Mouse (Mus musculus) E14TG2a.4 (cell line): ENCODE measurements around the gene Mapk9.
A peak's percentile ranks its signal among the peaks of the same experiment; 100 is the strongest.
"Not testable (repeated sequence)": the region's sequence is repeated elsewhere in the genome, so short reads cannot be mapped to it uniquely, and the experiment has no call there.

Source experiments
- H3K27me3 ChIP-seq: 2 replicates; pipeline ENCODE4 v1.6.1; 2014; ENCODE audit warnings: low read length, control low read depth; ENCODE audit not compliant: insufficient read depth
- H3K36me3 ChIP-seq: 2 replicates; pipeline ENCODE4 v1.6.1; 2014; ENCODE audit warnings: low read length, control low read depth; ENCODE audit not compliant: insufficient read depth
- H3K4me1 ChIP-seq: replicated peaks from 2 replicates; pipeline ENCODE4 v1.6.1; 2014; ENCODE audit warnings: low read depth, low read length, control low read depth
- H3K4me3 ChIP-seq: replicated peaks from 2 replicates; pipeline ENCODE4 v1.5.1; 2014; ENCODE audit warnings: mild to moderate bottlenecking, low read length
- H3K9me3 ChIP-seq: 2 replicates; pipeline ENCODE4 v1.6.1; 2014; ENCODE audit warnings: low read length, control low read depth
- CTCF ChIP-seq: conservative IDR thresholded peaks from 2 replicates; pipeline ENCODE4 v1.5.1; 2014; ENCODE audit warnings: low read length
- NANOG ChIP-seq: IDR thresholded peaks from 2 replicates; pipeline ENCODE4 v1.6.1; 2014; ENCODE audit warnings: borderline replicate concordance, low read length, mixed read lengths
- POU5F1 ChIP-seq: IDR thresholded peaks from 2 replicates; pipeline ENCODE4 v1.6.1; 2014; ENCODE audit warnings: low read length, borderline replicate concordance

The Mapk9 gene

GRCm38 (mm10) chr11:49846401-49847070 lies at the start of gene Mapk9:
TSS of gene Mapk9 (plus strand) at chr11:49846751.
- TF ChIP-seq NANOG (no peak), CTCF (peak; percentile 25)
- H3K4me1 ChIP-seq = peaks cover 56% of the 10 kb centered on the region
- H3K4me3 ChIP-seq = peak within 1 kb of the TSS; percentile 96
- H3K9me3 ChIP-seq = no peaks in the 10 kb centered on the region
- H3K36me3 ChIP-seq = peaks cover 22% of the 10 kb centered on the region
- H3K27me3 ChIP-seq = no peaks in the 10 kb centered on the region

- Histone ChIP-seq H3K27me3 (no peaks in the 10 kb centered on the region), H3K9me3 (no peaks in the 10 kb centered on the region), H3K4me1 (peaks cover 90% of the 10 kb centered on the region), H3K4me3 (no peak overlapping the region), H3K36me3 (peaks cover 85% of the 10 kb centered on the region)
- TF ChIP-seq POU5F1 = no peak
- TF ChIP-seq CTCF = no peak
- TF ChIP-seq NANOG = no peak
Observed at GRCm38 (mm10) chr11:49798931-49799330, 47.6 kb upstream of the Mapk9 start.

GRCm38 (mm10) chr11:49801516-49801915 lies 45.0 kb upstream of the Mapk9 start:
- TF ChIP-seq POU5F1 = no peak
- TF ChIP-seq NANOG = no peak
- TF ChIP-seq CTCF = no peak
- peaks cover 98% of the 10 kb centered on the region for H3K4me1 ChIP-seq
- no peaks in the 10 kb centered on the region for H3K9me3 ChIP-seq
- no peaks in the 10 kb centered on the region for H3K27me3 ChIP-seq
- H3K36me3 ChIP-seq = peaks cover 89% of the 10 kb centered on the region
- no peak overlapping the region for H3K4me3 ChIP-seq

- peaks cover 82% of the 10 kb centered on the region for H3K36me3 ChIP-seq
- TF ChIP-seq POU5F1 = no peak
- TF ChIP-seq NANOG = no peak
- peak; percentile 35 for TF ChIP-seq CTCF
Observed at GRCm38 (mm10) chr11:49803801-49804200, 42.8 kb upstream of the Mapk9 start.

GRCm38 (mm10) chr11:49806218-49806617 lies 40.3 kb upstream of the Mapk9 start:
- TF ChIP-seq CTCF (no peak), POU5F1 (peak; percentile 72), NANOG (peak; percentile 77)
- peak overlapping the region; percentile 39 for H3K4me3 ChIP-seq
- no peaks in the 10 kb centered on the region for H3K9me3 ChIP-seq
- no peaks in the 10 kb centered on the region for H3K27me3 ChIP-seq
- H3K4me1 ChIP-seq = peaks cover 97% of the 10 kb centered on the region
- H3K36me3 ChIP-seq = peaks cover 82% of the 10 kb centered on the region

More at GRCm38 (mm10) chr11:49803801-49804200, 42.8 kb upstream of the Mapk9 start:
- H3K4me1 ChIP-seq = peaks cover 97% of the 10 kb centered on the region
- H3K4me3 ChIP-seq = peak overlapping the region; percentile 39
- no peaks in the 10 kb centered on the region for H3K27me3 ChIP-seq
- no peaks in the 10 kb centered on the region for H3K9me3 ChIP-seq

GRCm38 (mm10) chr11:49808946-49809345 lies 37.6 kb upstream of the Mapk9 start:
- Histone ChIP-seq H3K27me3 (no peaks in the 10 kb centered on the region), H3K36me3 (peaks cover 82% of the 10 kb centered on the region), H3K4me3 (peak overlapping the region; percentile 21; the same call in 1 of the 2 replicates), H3K9me3 (no peaks in the 10 kb centered on the region), H3K4me1 (peaks cover 96% of the 10 kb centered on the region)
- TF ChIP-seq NANOG (peak; percentile 78; the same call in 1 of the 2 replicates), POU5F1 (no peak)

GRCm38 (mm10) chr11:49810696-49811095 lies 35.9 kb upstream of the Mapk9 start:
- H3K4me1 ChIP-seq = peaks cover 89% of the 10 kb centered on the region

GRCm38 (mm10) chr11:49811099-49811541 lies 35.4 kb upstream of the Mapk9 start:
- no peaks in the 10 kb centered on the region for H3K9me3 ChIP-seq
- H3K4me1 ChIP-seq = peaks cover 85% of the 10 kb centered on the region
- no peaks in the 10 kb centered on the region for H3K27me3 ChIP-seq
- H3K4me3 ChIP-seq = peak overlapping the region; percentile 23; the same call in 1 of the 2 replicates
- peaks cover 89% of the 10 kb centered on the region for H3K36me3 ChIP-seq
- TF ChIP-seq NANOG = no peak

More at GRCm38 (mm10) chr11:49810696-49811095, 35.9 kb upstream of the Mapk9 start:
- Histone ChIP-seq H3K4me3 (peak overlapping the region; percentile 23; the same call in 1 of the 2 replicates), H3K36me3 (peaks cover 85% of the 10 kb centered on the region)
- not testable (repeated sequence) for H3K27me3 ChIP-seq, H3K9me3 ChIP-seq

- no peak for TF ChIP-seq POU5F1
Observed at GRCm38 (mm10) chr11:49811879-49812278, 34.7 kb upstream of the Mapk9 start.

More at GRCm38 (mm10) chr11:49811879-49812278, 34.7 kb upstream of the Mapk9 start:
- Histone ChIP-seq H3K27me3 (no peaks in the 10 kb centered on the region), H3K36me3 (peaks cover 96% of the 10 kb centered on the region), H3K4me1 (peaks cover 83% of the 10 kb centered on the region), H3K4me3 (no peak overlapping the region), H3K9me3 (no peaks in the 10 kb centered on the region)
